Mouse (Mus musculus) embryonic facial prominence, embryonic 10.5 days (tissue): Measurements from ENCODE around the gene Srprb. TPM values are rescaled to one million over a fixed set of nuclear protein-coding genes. Genes with fewer than 3 reads are reported as not detected.

Experiments
- DNase-seq: peaks from one replicate; pipeline ENCODE4 v3.0.0-alpha.2; 2017; ENCODE audit warnings: low spot score
- H3K27ac ChIP-seq: fragments of 300-500 bp; sonication (generic); replicated peaks from 2 replicates; pipeline ENCODE4 v1.5.1; 2016; ENCODE audit warnings: mild to moderate bottlenecking
- H3K27me3 ChIP-seq: fragments of 300-500 bp; sonication (generic); replicated peaks from 2 replicates; pipeline ENCODE4 v1.6.1; 2016; ENCODE audit warnings: low read depth, mild to moderate bottlenecking; ENCODE audit not compliant: poor library complexity, severe bottlenecking
- H3K36me3 ChIP-seq: fragments of 300-500 bp; sonication (generic); replicated peaks from 2 replicates; pipeline ENCODE4 v1.6.1; 2016; ENCODE audit warnings: mild to moderate bottlenecking, moderate library complexity
- H3K4me1 ChIP-seq: fragments of 300-500 bp; sonication (generic); 2 replicates; pipeline ENCODE4 v1.6.1; 2016
- H3K4me3 ChIP-seq: fragments of 300-500 bp; sonication (generic); 2 replicates; pipeline ENCODE4 v1.5.1; 2016; ENCODE audit warnings: mild to moderate bottlenecking, moderate library complexity
- H3K9me3 ChIP-seq: fragments of 300-500 bp; sonication (generic); 2 replicates; pipeline ENCODE4 v1.6.1; 2016; ENCODE audit warnings: mild to moderate bottlenecking
- WGBS: fragments of 180-500 bp; shearing (Covaris S2); methylation state at CpG from one replicate; pipeline ENCODE4 v1.1.7; 2016; 5-methylcytosine and 5-hydroxymethylcytosine counted together
- polyA plus RNA-seq: library from polyadenylated mRNA; unstranded; fragments of >200 nt; fragmentation: Nextera tagmentation; extraction: Ambion mirVana; gene quantifications from 2 replicates; pipeline ENCODE4 v1.2.1, GENCODE M21; 2016

Srprb gene
- polyA plus RNA-seq, 1 experiment from 2014 or later = 62.8 TPM

- no peaks in the 10 kb centered on the region for H3K27me3 ChIP-seq
- no peak for DNase-seq
- no peaks in the 10 kb centered on the region for H3K36me3 ChIP-seq
- H3K27ac ChIP-seq = no peak overlapping the region
- H3K9me3 ChIP-seq = no peaks in the 10 kb centered on the region
- no peak overlapping the region for H3K4me3 ChIP-seq
- WGBS = 85% methylated on average over 2 of the region's 2 CpGs
- H3K4me1 ChIP-seq = no peaks in the 10 kb centered on the region
Measured at GRCm38 (mm10) chr9:103154568-103154967, 47.4 kb downstream of the Srprb start.

- Histone ChIP-seq H3K27me3 (no peaks in the 10 kb centered on the region), H3K4me3 (no peak overlapping the region), H3K4me1 (no peaks in the 10 kb centered on the region), H3K36me3 (no peaks in the 10 kb centered on the region), H3K27ac (no peak overlapping the region), H3K9me3 (no peaks in the 10 kb centered on the region)
- WGBS = 86% methylated on average over 5 of the region's 5 CpGs
- DNase-seq = no peak
Measured at GRCm38 (mm10) chr9:103153286-103153685, 48.7 kb downstream of the Srprb start.

DNA sequence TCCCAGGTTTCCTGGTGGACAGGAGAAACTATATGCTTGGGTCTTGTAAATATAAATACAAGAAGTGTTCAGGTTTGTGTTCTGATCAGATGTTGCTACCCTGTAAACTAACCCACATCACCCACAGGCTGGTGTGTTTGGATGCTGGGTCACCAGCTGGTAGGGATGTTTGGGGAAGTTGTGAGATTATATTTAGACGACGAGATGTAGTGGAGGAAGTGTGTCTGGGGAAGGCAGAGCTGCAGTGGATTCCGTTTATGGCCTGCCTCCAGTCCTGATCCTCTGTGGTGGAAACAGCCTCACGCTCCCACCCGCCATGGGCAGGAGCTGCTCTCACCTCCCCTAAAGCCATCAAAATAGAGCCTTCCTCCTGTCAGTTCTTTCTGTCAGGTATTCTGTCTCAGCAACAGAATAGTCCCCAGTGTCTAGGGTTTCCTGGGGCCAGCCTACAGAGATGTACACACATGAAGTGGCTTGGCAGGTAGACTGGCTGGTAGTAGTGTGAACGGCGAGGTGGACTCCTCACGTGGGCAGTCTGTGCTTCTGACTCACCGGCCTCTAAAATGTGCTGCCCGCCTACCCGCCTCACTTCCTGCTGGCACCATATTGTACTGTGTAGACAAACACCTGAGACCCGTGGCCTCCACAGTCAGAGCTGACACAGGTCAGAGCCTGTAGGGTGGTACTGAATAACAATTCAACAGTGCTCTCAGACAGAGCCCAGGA lies 52.7 kb downstream of the Srprb start:
- Histone ChIP-seq H3K27me3 (0 out of 2 replicates have a peak, but pooled peaks cover 3% of the 10 kb centered on the region), H3K27ac (no peak overlapping the region), H3K36me3 (no peaks in the 10 kb centered on the region), H3K4me3 (no peak overlapping the region), H3K4me1 (peaks cover 31% of the 10 kb centered on the region), H3K9me3 (no peaks in the 10 kb centered on the region)
- 90% methylated on average over 12 of the region's 12 CpGs for WGBS
- no peak for DNase-seq

DNA sequence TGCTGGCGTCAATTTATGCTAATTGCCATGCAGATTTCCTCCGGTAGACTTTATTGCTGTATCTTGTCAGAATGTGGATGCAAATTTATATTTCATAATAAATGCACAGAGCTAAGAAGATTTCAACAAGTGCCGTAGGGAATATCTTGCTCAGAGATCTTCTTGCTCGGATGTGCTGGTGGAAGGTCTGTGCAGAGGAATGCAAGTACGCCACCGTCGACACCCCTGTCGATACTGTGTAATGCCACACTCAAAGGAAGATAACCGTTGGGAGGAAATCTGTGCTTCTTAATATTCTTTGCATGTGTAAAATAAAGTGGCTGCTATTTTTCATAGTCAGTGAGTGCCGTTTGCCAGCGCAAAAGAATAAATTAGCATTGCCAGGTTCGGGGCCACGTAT lies 54.8 kb downstream of the Srprb start:
- H3K27me3 ChIP-seq = 0 out of 2 replicates have a peak, but pooled peaks cover 3% of the 10 kb centered on the region
- no peak for DNase-seq
- WGBS = 68% methylated on average over 13 of the region's 13 CpGs
- H3K36me3 ChIP-seq = 0 out of 2 replicates have a peak, but pooled peaks cover 5% of the 10 kb centered on the region
- H3K27ac ChIP-seq = no peak overlapping the region
- H3K4me1 ChIP-seq = peaks cover 36% of the 10 kb centered on the region
- H3K4me3 ChIP-seq = no peak overlapping the region
- H3K9me3 ChIP-seq = no peaks in the 10 kb centered on the region

DNA sequence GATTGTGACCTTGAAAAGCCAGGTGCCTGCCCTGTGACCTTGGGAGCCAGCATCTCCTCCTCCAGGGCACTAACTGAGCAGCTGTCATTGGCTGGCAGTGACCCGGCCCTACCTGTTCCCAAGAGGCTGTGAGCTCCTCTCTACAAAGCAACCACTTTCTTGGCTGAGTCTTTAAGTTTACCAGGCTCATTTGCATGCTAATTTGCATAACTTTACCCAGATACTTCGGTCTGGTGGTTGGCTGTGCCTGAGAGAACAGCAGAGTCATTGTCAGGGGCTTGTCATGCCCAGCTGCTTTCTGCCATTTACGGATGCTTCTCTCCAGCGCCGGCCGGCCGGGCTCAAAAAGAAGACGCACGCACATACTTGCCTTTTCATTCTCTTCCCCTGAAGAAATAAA lies 55.2 kb downstream of the Srprb start:
- no peak for DNase-seq
- Histone ChIP-seq H3K27ac (no peak overlapping the region), H3K9me3 (no peaks in the 10 kb centered on the region), H3K27me3 (0 out of 2 replicates have a peak, but pooled peaks cover 3% of the 10 kb centered on the region), H3K4me1 (peaks cover 36% of the 10 kb centered on the region), H3K36me3 (0 out of 2 replicates have a peak, but pooled peaks cover 5% of the 10 kb centered on the region), H3K4me3 (no peak overlapping the region)
- 31% methylated on average over 9 of the region's 9 CpGs for WGBS

GRCm38 (mm10) chr9:103146257-103146656 lies 55.7 kb downstream of the Srprb start:
- 83% methylated on average over 10 of the region's 10 CpGs for WGBS
- Histone ChIP-seq H3K27ac (no peak overlapping the region), H3K9me3 (no peaks in the 10 kb centered on the region), H3K4me1 (peaks cover 36% of the 10 kb centered on the region), H3K36me3 (0 out of 2 replicates have a peak, but pooled peaks cover 7% of the 10 kb centered on the region), H3K27me3 (0 out of 2 replicates have a peak, but pooled peaks cover 3% of the 10 kb centered on the region), H3K4me3 (no peak overlapping the region)
- no peak for DNase-seq

DNA sequence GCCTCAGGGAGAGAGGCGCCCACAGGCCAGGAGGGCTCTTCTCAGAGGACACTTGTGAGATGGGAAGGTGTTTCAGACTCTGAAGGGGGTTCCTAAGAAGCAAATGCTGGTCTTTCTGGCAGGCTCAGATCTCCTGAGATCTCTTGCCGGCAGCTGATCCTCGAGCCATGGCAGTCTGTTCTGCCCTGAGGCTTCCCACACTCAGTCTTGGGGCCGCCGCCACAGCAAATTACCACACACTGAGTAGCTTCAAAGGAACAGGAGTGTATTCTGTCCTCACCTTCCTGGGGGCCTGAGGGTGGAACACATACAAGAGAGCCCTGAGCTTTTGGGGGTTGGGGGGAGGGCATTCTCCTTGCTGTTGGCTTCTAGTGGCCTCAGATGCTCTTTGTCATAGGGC lies 56.6 kb downstream of the Srprb start:
- WGBS = 35% methylated on average over 5 of the region's 5 CpGs
- Histone ChIP-seq H3K4me3 (no peak overlapping the region), H3K9me3 (no peaks in the 10 kb centered on the region), H3K27ac (peak overlapping the region; percentile 21; the same call in 1 of the 2 replicates), H3K4me1 (peaks cover 37% of the 10 kb centered on the region), H3K27me3 (0 out of 2 replicates have a peak, but pooled peaks cover 3% of the 10 kb centered on the region), H3K36me3 (0 out of 2 replicates have a peak, but pooled peaks cover 9% of the 10 kb centered on the region)
- no peak for DNase-seq

DNA sequence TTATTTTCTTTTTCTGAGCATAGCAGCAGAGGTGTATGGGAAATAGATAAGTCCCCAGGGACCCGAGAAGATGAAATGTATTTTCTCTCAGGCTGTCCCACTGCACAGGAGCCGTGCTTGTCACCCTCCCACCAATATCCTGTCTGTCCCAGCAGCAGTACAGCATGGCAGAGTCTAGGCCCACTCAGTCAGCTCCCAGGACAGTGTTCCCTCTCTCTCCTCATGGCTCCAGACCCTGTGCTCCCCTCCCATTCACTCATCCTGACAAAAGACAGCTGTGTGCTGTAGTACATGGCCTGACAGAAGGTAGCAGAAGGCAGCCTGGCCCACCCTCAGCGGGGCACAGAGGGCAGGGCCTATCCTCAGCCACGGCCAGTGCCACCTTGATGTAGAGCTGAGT lies 58.1 kb downstream of the Srprb start:
- Histone ChIP-seq H3K36me3 (0 out of 2 replicates have a peak, but pooled peaks cover 9% of the 10 kb centered on the region), H3K27me3 (0 out of 2 replicates have a peak, but pooled peaks cover 3% of the 10 kb centered on the region), H3K27ac (peak overlapping the region; percentile 30; the same call in 1 of the 2 replicates), H3K9me3 (no peaks in the 10 kb centered on the region), H3K4me3 (no peak overlapping the region), H3K4me1 (peaks cover 49% of the 10 kb centered on the region)
- WGBS = 61% methylated on average over 4 of the region's 4 CpGs
- no peak for DNase-seq

DNA sequence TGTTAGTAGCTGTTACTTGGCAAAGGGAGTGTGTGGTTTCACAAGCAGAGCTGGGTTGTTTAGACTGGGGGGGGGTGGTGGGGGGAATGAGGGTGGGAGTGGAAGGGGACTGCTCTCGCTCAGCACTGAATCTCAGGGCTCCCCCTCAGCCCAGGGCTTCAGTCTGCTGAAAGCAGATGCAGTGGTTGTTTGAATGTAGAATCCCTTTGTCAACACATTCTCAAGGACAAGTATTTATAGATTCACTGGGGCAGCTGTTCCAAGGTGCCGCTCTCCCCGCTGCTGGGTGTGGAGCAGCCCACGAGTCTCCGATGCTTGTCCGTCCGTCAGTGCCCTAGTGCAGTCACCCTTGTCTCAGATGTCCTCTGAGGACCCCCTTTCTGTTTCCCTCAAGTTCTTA lies 60.7 kb downstream of the Srprb start:
- WGBS = 93% methylated on average over 7 of the region's 7 CpGs
- no peak overlapping the region for H3K27ac ChIP-seq
- H3K4me3 ChIP-seq = no peak overlapping the region
- H3K27me3 ChIP-seq = 0 out of 2 replicates have a peak, but pooled peaks cover 3% of the 10 kb centered on the region
- H3K9me3 ChIP-seq = no peaks in the 10 kb centered on the region
- no peak for DNase-seq
- H3K36me3 ChIP-seq = 0 out of 2 replicates have a peak, but pooled peaks cover 9% of the 10 kb centered on the region
- H3K4me1 ChIP-seq = peaks cover 49% of the 10 kb centered on the region

DNA sequence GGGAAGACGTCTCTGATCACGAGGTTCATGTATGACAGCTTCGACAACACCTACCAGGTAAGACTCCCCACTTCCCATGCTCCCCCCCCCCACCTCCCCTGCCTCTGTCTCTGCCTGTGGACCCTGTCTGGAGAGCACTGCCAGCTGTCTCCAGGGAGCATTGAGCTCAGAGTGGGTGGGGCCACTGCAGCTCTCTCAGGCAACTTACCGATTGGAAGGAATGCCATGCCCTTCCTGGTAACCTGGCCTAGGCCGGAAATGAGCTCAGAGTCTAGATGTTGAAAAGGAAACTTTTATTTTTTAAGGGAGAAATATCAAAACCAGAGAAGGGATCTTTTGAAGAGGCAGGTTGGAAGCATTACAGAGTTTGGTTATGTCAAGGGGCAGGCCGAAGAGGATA lies 61.6 kb downstream of the Srprb start:
- no peak for DNase-seq
- H3K36me3 ChIP-seq = 0 out of 2 replicates have a peak, but pooled peaks cover 9% of the 10 kb centered on the region
- 83% methylated on average over 6 of the region's 6 CpGs for WGBS
- H3K4me1 ChIP-seq = peaks cover 41% of the 10 kb centered on the region
- H3K9me3 ChIP-seq = no peaks in the 10 kb centered on the region
- 0 out of 2 replicates have a peak, but pooled peaks cover 3% of the 10 kb centered on the region for H3K27me3 ChIP-seq
- no peak overlapping the region for H3K4me3 ChIP-seq
- no peak overlapping the region for H3K27ac ChIP-seq

GRCm38 (mm10) chr9:103139481-103139880 lies 62.5 kb downstream of the Srprb start:
- 56% methylated on average over 6 of the region's 6 CpGs for WGBS
- H3K4me1 ChIP-seq = peaks cover 39% of the 10 kb centered on the region
- no peaks in the 10 kb centered on the region for H3K9me3 ChIP-seq
- H3K36me3 ChIP-seq = 0 out of 2 replicates have a peak, but pooled peaks cover 9% of the 10 kb centered on the region
- no peaks in the 10 kb centered on the region for H3K27me3 ChIP-seq
- no peak for DNase-seq
- no peak overlapping the region for H3K4me3 ChIP-seq
- no peak overlapping the region for H3K27ac ChIP-seq
